Mouse (Mus musculus): ENCODE data around the gene Pip5k1c. TPM values are rescaled to one million over a fixed set of nuclear protein-coding genes. Genes with fewer than 3 reads are reported as not detected.

Gene Pip5k1c
- total RNA-seq, 1 experiment, result 27.3 TPM

DNA sequence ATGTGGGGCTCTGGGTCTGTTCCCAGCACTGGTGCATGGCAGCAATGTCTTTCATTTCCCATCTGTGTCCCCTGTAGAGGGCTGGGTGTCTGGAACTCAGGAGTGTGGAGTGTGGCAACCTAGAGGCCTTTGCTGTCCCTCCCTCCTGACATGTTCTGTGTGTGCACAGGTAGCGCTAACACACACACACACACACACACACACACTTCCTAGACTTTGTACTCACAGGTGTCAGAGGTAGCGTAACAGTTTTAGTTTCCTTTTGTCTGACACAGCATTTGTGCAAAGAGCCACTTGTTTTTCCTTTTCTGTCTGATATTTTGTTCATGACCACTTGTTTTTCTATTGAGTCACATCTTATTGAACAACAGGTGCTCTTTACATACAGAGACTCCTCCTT lies 45.0 kb upstream of the Pip5k1c start:
- H3K9me3 ChIP-seq (ENCODE audit: control insufficient read depth, insufficient read depth, low read depth, low read length), result no peaks in the 10 kb centered on the region
- TF ChIP-seq MAFK (IDR thresholded peaks at IDR 0.05; ENCODE audit: insufficient read depth, low read depth, low read length) (no peak), HCFC1 (IDR thresholded peaks at IDR 0.05; ENCODE audit: borderline replicate concordance, insufficient read depth, low read length) (no peak), ZC3H11A (IDR thresholded peaks at IDR 0.05; ENCODE audit: borderline replicate concordance, low read depth, low read length) (no peak), CHD2 (IDR thresholded peaks at IDR 0.05; ENCODE audit: low read depth, low read length) (no peak), ZNF384 (IDR thresholded peaks at IDR 0.05; ENCODE audit: low read depth, low read length) (no peak)
- H3K4me1 ChIP-seq (ENCODE audit: control insufficient read depth in 2 of 2, insufficient read depth in 2 of 2, low read length in 2 of 2, poor library complexity in 1 of 2), result peaks cover 2 to 23% of the 10 kb centered on the region in 2 experiments; a peak in 2 of 4 replicates

DNA sequence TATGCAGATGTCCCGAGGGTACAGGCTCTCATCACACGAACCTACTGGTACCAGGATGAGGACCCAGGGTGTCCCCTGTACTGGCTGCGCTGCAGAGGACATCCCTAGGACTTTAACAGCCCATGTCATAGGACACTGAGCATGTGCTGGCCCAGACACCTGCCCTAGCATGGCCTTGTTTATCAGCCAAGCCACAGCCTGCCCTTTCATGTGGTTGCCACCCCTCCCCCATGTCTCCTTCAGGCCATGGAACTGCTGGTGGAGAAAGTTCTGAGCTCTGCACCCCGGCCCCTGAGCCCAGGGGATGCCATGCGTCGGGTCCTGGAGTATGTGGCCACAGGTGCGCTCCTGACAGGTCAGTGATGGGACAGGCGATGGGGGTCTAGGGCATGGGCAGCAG lies 43.3 kb upstream of the Pip5k1c start:
- no peak for DNase-seq (ENCODE audit: low read depth, low spot score)
- in situ Hi-C loops (cut with MboI; ENCODE audit: low sequenced_read_pairs in 2 of 2, unreplicated experiment in 2 of 2), result no loop called here
- Histone ChIP-seq H3K27ac (ENCODE audit: insufficient read depth, low read depth, low read length, poor library complexity, severe bottlenecking) (no peak overlapping the region), H3K9ac (ENCODE audit: insufficient read depth, low read depth, low read length, poor library complexity, severe bottlenecking) (no peak overlapping the region), H3K4me1 (ENCODE audit: control insufficient read depth in 2 of 2, insufficient read depth in 2 of 2, low read length in 2 of 2, poor library complexity in 1 of 2) (peaks cover 2 to 24% of the 10 kb centered on the region in 2 experiments; a peak in 2 of 4 replicates), H3K36me3 (ENCODE audit: control insufficient read depth, insufficient read depth, low read length, poor library complexity, severe bottlenecking) (no peaks in the 10 kb centered on the region), H3K4me3 (ENCODE audit: insufficient read depth in 1 of 2, low read depth in 1 of 2, low read length in 2 of 2, poor library complexity in 1 of 2, severe bottlenecking in 1 of 2) (no peak overlapping the region), H3K9me3 (ENCODE audit: control insufficient read depth, insufficient read depth, low read depth, low read length) (no peaks in the 10 kb centered on the region)
- TF ChIP-seq CHD2 (IDR thresholded peaks at IDR 0.05; ENCODE audit: low read depth, low read length) (no peak), ZC3H11A (IDR thresholded peaks at IDR 0.05; ENCODE audit: borderline replicate concordance, low read depth, low read length) (no peak), MAFK (IDR thresholded peaks at IDR 0.05; ENCODE audit: insufficient read depth, low read depth, low read length) (no peak), HCFC1 (IDR thresholded peaks at IDR 0.05; ENCODE audit: borderline replicate concordance, insufficient read depth, low read length) (no peak)

More for the DNA sequence above, 45.0 kb upstream of the Pip5k1c start:
- in situ Hi-C loops (cut with MboI; ENCODE audit: low sequenced_read_pairs in 2 of 2, unreplicated experiment in 2 of 2), result no loop called here
- Histone ChIP-seq H3K36me3 (ENCODE audit: control insufficient read depth, insufficient read depth, low read length, poor library complexity, severe bottlenecking) (no peaks in the 10 kb centered on the region), H3K9ac (ENCODE audit: insufficient read depth, low read depth, low read length, poor library complexity, severe bottlenecking) (no peak overlapping the region), H3K27ac (ENCODE audit: insufficient read depth, low read depth, low read length, poor library complexity, severe bottlenecking) (no peak overlapping the region), H3K4me3 (ENCODE audit: insufficient read depth in 1 of 2, low read depth in 1 of 2, low read length in 2 of 2, poor library complexity in 1 of 2, severe bottlenecking in 1 of 2) (no peak overlapping the region)
- no peak for DNase-seq (ENCODE audit: low read depth, low spot score)

DNA sequence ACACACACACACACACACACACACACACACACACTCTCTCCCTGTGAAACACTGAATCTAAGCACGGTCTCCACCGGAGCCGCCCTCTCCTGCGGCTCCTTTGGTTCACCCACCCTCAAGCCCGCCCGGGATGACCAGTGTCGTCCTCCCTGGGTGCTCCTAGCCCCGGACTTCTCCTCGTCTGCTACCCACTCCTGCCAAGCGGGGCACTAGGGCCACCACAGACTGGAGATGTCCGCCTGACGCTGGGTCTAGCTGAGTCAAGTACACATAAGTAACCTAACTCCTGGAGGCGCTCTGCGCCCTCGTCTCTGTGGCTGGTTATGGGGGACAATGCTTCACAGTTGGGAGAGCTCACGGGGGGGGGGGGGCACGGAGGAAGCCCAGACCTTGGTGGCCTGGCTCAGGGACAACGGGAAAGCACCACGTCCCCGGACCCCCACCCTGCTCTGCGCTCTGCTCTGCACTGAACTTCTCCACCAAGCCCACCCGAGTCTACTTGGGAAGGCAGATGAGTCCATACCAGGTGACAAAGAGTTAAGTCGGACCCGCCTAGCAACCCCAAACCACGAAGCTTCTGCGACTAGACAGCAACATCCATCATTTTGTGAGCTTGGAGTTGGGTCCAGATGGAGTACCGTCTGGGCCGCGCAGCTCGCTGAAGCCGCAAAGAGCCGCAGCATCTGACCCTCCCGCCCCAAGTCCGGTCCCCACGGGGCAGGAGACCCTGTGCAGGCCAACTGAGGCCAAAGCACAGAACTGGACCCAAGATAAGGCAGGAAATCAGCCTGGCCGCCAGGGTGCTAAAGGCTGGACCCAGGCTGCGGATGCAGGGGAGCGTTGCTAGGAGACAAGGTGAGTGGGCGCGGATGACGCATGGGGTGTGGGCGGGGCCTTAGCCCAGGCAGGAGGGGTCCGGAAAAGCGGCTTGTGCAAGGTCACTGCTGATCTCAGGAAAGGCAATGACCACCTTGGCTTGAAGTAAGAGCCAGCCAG lies 40.0 kb upstream of the Pip5k1c start, which contains the start of gene Matk:
Matk (plus strand) TSS at position 512 of the 996 bp plus-strand sequence.
- DNase-seq (ENCODE audit: low read depth, low spot score), result no peak
- Histone ChIP-seq H3K9ac (ENCODE audit: insufficient read depth, low read depth, low read length, poor library complexity, severe bottlenecking) (no peak within 1 kb of the TSS), H3K27ac (ENCODE audit: insufficient read depth, low read depth, low read length, poor library complexity, severe bottlenecking) (no peak within 1 kb of the TSS), H3K4me3 (ENCODE audit: insufficient read depth in 1 of 2, low read depth in 1 of 2, low read length in 2 of 2, poor library complexity in 1 of 2, severe bottlenecking in 1 of 2) (peak within 1 kb of the TSS in 1 of 2 experiments; percentile 33; a peak in 1 of 4 replicates), H3K9me3 (ENCODE audit: control insufficient read depth, insufficient read depth, low read depth, low read length) (no peaks in the 10 kb centered on the region), H3K36me3 (ENCODE audit: control insufficient read depth, insufficient read depth, low read length, poor library complexity, severe bottlenecking) (no peaks in the 10 kb centered on the region), H3K4me1 (ENCODE audit: control insufficient read depth in 2 of 2, insufficient read depth in 2 of 2, low read length in 2 of 2, poor library complexity in 1 of 2) (peaks cover 0 to 20% of the 10 kb centered on the region in 2 experiments; a peak in 1 of 4 replicates)
- in situ Hi-C loops (cut with MboI; ENCODE audit: low sequenced_read_pairs in 2 of 2, unreplicated experiment in 2 of 2), result no loop called here
- TF ChIP-seq HCFC1 (IDR thresholded peaks at IDR 0.05; ENCODE audit: borderline replicate concordance, insufficient read depth, low read length) (no peak), CHD2 (IDR thresholded peaks at IDR 0.05; ENCODE audit: low read depth, low read length) (no peak), MAFK (IDR thresholded peaks at IDR 0.05; ENCODE audit: insufficient read depth, low read depth, low read length) (no peak), ZC3H11A (IDR thresholded peaks at IDR 0.05; ENCODE audit: borderline replicate concordance, low read depth, low read length) (no peak), ZNF384 (IDR thresholded peaks at IDR 0.05; ENCODE audit: low read depth, low read length) (no peak)

DNA sequence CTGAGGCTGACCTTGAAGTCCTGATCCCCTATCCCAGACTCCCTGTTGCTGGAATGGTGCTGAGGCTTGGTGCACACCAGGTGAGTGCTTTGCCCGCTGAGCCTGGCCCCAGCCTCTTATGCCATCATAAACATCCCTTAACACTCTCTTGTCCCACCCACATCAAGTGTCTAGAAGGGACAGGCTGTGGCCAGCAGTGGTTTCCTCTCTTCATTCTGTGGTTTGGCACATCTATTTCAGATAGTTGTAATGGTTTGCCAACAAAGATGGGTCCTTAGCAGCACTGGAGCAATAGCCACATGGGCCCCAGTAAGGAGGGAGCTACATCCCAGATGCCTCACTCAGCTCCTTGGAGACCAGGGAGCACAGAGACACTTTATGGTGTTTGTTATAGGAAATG lies 37.9 kb upstream of the Pip5k1c start:
- Histone ChIP-seq H3K9ac (ENCODE audit: insufficient read depth, low read depth, low read length, poor library complexity, severe bottlenecking) (no peak overlapping the region), H3K36me3 (ENCODE audit: control insufficient read depth, insufficient read depth, low read length, poor library complexity, severe bottlenecking) (no peaks in the 10 kb centered on the region), H3K4me3 (ENCODE audit: insufficient read depth in 1 of 2, low read depth in 1 of 2, low read length in 2 of 2, poor library complexity in 1 of 2, severe bottlenecking in 1 of 2) (no peak overlapping the region), H3K4me1 (ENCODE audit: control insufficient read depth in 2 of 2, insufficient read depth in 2 of 2, low read length in 2 of 2, poor library complexity in 1 of 2) (peaks cover 0 to 16% of the 10 kb centered on the region in 2 experiments; a peak in 1 of 4 replicates), H3K27ac (ENCODE audit: insufficient read depth, low read depth, low read length, poor library complexity, severe bottlenecking) (no peak overlapping the region), H3K9me3 (ENCODE audit: control insufficient read depth, insufficient read depth, low read depth, low read length) (no peaks in the 10 kb centered on the region)
- TF ChIP-seq CHD2 (IDR thresholded peaks at IDR 0.05; ENCODE audit: low read depth, low read length), result no peak
- TF ChIP-seq ZNF384 (IDR thresholded peaks at IDR 0.05; ENCODE audit: low read depth, low read length), result no peak
- TF ChIP-seq HCFC1 (IDR thresholded peaks at IDR 0.05; ENCODE audit: borderline replicate concordance, insufficient read depth, low read length), result no peak
- TF ChIP-seq MAFK (IDR thresholded peaks at IDR 0.05; ENCODE audit: insufficient read depth, low read depth, low read length), result no peak
- no peak for TF ChIP-seq ZC3H11A (IDR thresholded peaks at IDR 0.05; ENCODE audit: borderline replicate concordance, low read depth, low read length)
- in situ Hi-C loops (cut with MboI; ENCODE audit: low sequenced_read_pairs in 2 of 2, unreplicated experiment in 2 of 2), result no loop called here
- DNase-seq (ENCODE audit: low read depth, low spot score), result no peak
